In the genomic region with DNA sequence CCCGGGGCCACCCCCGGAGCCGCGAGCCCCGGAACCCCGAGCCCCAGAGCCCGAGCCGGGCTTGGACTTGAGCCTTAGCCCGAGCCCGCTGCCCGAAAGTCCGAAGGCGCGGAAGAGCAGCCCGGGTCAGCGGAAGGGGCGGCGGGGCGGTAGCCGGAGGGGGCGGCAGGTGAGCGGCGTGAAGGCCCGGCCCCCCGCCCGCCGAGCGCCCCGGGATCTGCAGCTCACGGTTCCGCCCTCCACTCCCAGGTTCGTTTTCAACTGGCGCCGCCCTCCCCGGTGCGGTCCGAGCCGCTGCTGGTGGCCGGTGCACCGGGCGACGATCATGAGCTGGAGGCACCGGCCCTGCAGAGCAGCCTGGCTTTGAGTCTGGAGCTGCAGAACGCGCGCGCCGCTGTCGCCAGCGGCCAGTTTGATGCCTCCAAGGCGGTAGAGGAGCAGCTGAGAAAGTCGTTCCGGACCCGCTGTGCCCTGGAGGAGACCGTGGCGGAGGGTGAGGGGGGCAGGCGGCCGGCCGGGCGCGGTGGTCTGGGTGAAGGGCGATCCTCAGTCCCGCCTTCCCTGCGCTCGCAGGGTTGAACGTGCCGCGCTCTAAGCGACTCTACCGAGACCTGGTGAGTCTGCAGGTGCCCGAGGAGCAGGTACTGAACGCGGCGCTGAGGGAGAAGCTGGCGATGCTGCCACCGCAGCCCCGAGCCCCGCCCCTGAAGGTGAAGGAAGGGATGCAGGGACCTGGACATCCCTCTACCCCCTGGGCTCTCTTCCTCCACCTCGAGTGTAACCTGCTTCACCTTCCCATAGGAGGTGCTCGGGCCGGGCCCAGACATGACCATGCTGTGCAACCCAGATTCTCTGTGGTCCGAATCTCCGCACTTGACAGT, we compare ENCODE assay signal across 7 mouse cellular contexts. TPM values are rescaled to one million over a fixed set of nuclear protein-coding genes. Genes with fewer than 3 reads are reported as not detected.
DNase-seq lines count a peak whose midpoint lies in the region; ATAC-seq and TF ChIP-seq lines count a peak whose summit lies in the region.

No protein-coding gene starts in this region.

- H3K4me2 ChIP-seq in heart, postnatal 0 days (ENCODE audit: low read depth, low read length): peak overlapping the region; percentile 92
- peak overlapping the region; percentile 86 for H3K4me2 ChIP-seq in limb, embryonic 14.5 days (replicated peaks; ENCODE audit: low read depth, low read length, severe bottlenecking)
- H3K4me2 ChIP-seq in midbrain, embryonic 15.5 days: peak overlapping the region; percentile 94

- DNase-seq in A20 (ENCODE audit: low read depth, low spot score): peak; percentile 75
- DNase-seq in CD4-positive, CD25-positive, alpha-beta regulatory T cell, adult 2 months (ENCODE audit: low read depth, low spot score): peak; percentile 58
- DNase-seq in cerebellum, postnatal 10 days: peak; percentile 58 to 64
- no peak for DNase-seq in heart, postnatal 0 days (ENCODE audit: low spot score)
- no peak for DNase-seq in limb, embryonic 14.5 days (ENCODE audit: low spot score)
- peak; percentile 46 to 63 for DNase-seq in thymus, postnatal 36 days

- H3K27me3 ChIP-seq in heart, postnatal 0 days (ENCODE audit: control insufficient read depth, insufficient read depth, low read length): no peaks in the 10 kb centered on the region
- no peaks in the 10 kb centered on the region for H3K27me3 ChIP-seq in limb, embryonic 14.5 days (ENCODE audit: control insufficient read depth, insufficient read depth, low read length)
- H3K27me3 ChIP-seq in midbrain, embryonic 15.5 days (replicated peaks): no peaks in the 10 kb centered on the region

- no peaks in the 10 kb centered on the region for H3K9me3 ChIP-seq in heart, postnatal 0 days (replicated peaks; ENCODE audit: control insufficient read depth, low read length)
- no peaks in the 10 kb centered on the region for H3K9me3 ChIP-seq in limb, embryonic 14.5 days (ENCODE audit: control insufficient read depth, low read length)
- H3K9me3 ChIP-seq in midbrain, embryonic 15.5 days: no peaks in the 10 kb centered on the region

- peak overlapping the region; percentile 97 for H3K4me3 ChIP-seq in heart, postnatal 0 days (ENCODE audit: low read depth, low read length)
- peak overlapping the region; percentile 98 for H3K4me3 ChIP-seq in limb, embryonic 14.5 days (replicated peaks; ENCODE audit: low read length)
- H3K4me3 ChIP-seq in midbrain, embryonic 15.5 days: peak overlapping the region; percentile 92

- ATAC-seq in heart, postnatal 0 days (ENCODE audit: insufficient read depth, low read depth): peak; percentile 29
- peak; percentile 6; the same call in 1 of the 2 replicates for ATAC-seq in limb, embryonic 14.5 days (ENCODE audit: low FRiP score, low read depth)
- ATAC-seq in midbrain, embryonic 15.5 days (replicated peaks): peak; percentile 25

- H3K9ac ChIP-seq in heart, postnatal 0 days (replicated peaks; ENCODE audit: low read depth, low read length): peak overlapping the region; percentile 90
- H3K9ac ChIP-seq in limb, embryonic 14.5 days (ENCODE audit: low read depth, low read length, severe bottlenecking): peak overlapping the region; percentile 87
- H3K9ac ChIP-seq in midbrain, embryonic 15.5 days: peak overlapping the region; percentile 87

- TF ChIP-seq CTCF in heart, postnatal 0 days (IDR thresholded peaks at IDR 0.05; ENCODE audit: low read depth): no peak

- peaks cover 30% of the 10 kb centered on the region for H3K4me1 ChIP-seq in heart, postnatal 0 days (ENCODE audit: control insufficient read depth, insufficient read depth)
- H3K4me1 ChIP-seq in limb, embryonic 14.5 days (ENCODE audit: control insufficient read depth, insufficient read depth, low read length): peaks cover 33% of the 10 kb centered on the region
- H3K4me1 ChIP-seq in midbrain, embryonic 15.5 days: peaks cover 46% of the 10 kb centered on the region

- WGBS in heart, postnatal 0 days: under 1% methylated on average over 56 of the region's 83 CpGs
- WGBS in limb, embryonic 14.5 days: under 1% methylated on average over 40 of the region's 83 CpGs
- WGBS in midbrain, embryonic 15.5 days: under 1% methylated on average over 61 of the region's 83 CpGs

- no peak for TF ChIP-seq POLR2A in limb, embryonic 14.5 days (IDR thresholded peaks at IDR 0.05; ENCODE audit: borderline replicate concordance, extremely low read depth, insufficient read depth, insufficient read length)

- peaks cover 40% of the 10 kb centered on the region for H3K36me3 ChIP-seq in heart, postnatal 0 days (replicated peaks; ENCODE audit: control insufficient read depth, insufficient read depth, low read length)
- peaks cover 47% of the 10 kb centered on the region for H3K36me3 ChIP-seq in limb, embryonic 14.5 days (ENCODE audit: control insufficient read depth, insufficient read depth, low read length)
- H3K36me3 ChIP-seq in midbrain, embryonic 15.5 days (replicated peaks): peaks cover 12% of the 10 kb centered on the region; the same call in 1 of the 2 replicates

- no peak for TF ChIP-seq EP300 in heart, postnatal 0 days (IDR thresholded peaks at IDR 0.05; ENCODE audit: low read depth)

- peak overlapping the region; percentile 88 for H3K27ac ChIP-seq in heart, postnatal 0 days (ENCODE audit: low read depth)
- peak overlapping the region; percentile 81 for H3K27ac ChIP-seq in limb, embryonic 14.5 days (replicated peaks; ENCODE audit: low read depth, low read length)
- peak overlapping the region; percentile 88 for H3K27ac ChIP-seq in midbrain, embryonic 15.5 days

RNA-seq across cellular contexts. Expression of a gene that starts 0.6 kb away (rescaled TPM):
- 24.0 and 24.5 TPM in 2 replicates for total RNA-seq in heart, postnatal 0 days (2014; rRNA removed; ENCODE audit: low replicate concordance)
- 10.4 and 15.4 TPM in 2 replicates for polyA plus RNA-seq in heart, postnatal 0 days (2015; fragmentation: Nextera tagmentation; extraction: Ambion mirVana)
- 45.2 and 46.8 TPM in 2 replicates for polyA plus RNA-seq in limb, embryonic 14.5 days (2012; rRNA removed)
- polyA plus RNA-seq in limb, embryonic 14.5 days (2014; fragmentation: Nextera tagmentation; extraction: Ambion mirVana): 37.6 and 44.9 TPM in 2 replicates
- polyA plus RNA-seq in midbrain, embryonic 15.5 days (2015; fragmentation: Nextera tagmentation; extraction: Ambion mirVana): 37.3 and 45.0 TPM in 2 replicates

RNA-seq across cellular contexts. Expression of a gene that starts 8.2 kb away (rescaled TPM):
- total RNA-seq in heart, postnatal 0 days (2014; rRNA removed; ENCODE audit: low replicate concordance): 18.0 and 19.6 TPM in 2 replicates
- 5.0 and 5.4 TPM in 2 replicates for polyA plus RNA-seq in heart, postnatal 0 days (2015; fragmentation: Nextera tagmentation; extraction: Ambion mirVana)
- 42.0 and 42.3 TPM in 2 replicates for polyA plus RNA-seq in limb, embryonic 14.5 days (2012; rRNA removed)
- polyA plus RNA-seq in limb, embryonic 14.5 days (2014; fragmentation: Nextera tagmentation; extraction: Ambion mirVana): 13.9 and 16.7 TPM in 2 replicates
- 10.7 and 10.8 TPM in 2 replicates for polyA plus RNA-seq in midbrain, embryonic 15.5 days (2015; fragmentation: Nextera tagmentation; extraction: Ambion mirVana)

RNA-seq across cellular contexts. Expression of a gene that starts 8.3 kb away (rescaled TPM):
- total RNA-seq in heart, postnatal 0 days (2014; rRNA removed; ENCODE audit: low replicate concordance): 1.4 and 8.7 TPM in 2 replicates
- 2.2 and 3.6 TPM in 2 replicates for polyA plus RNA-seq in heart, postnatal 0 days (2015; fragmentation: Nextera tagmentation; extraction: Ambion mirVana)
- polyA plus RNA-seq in limb, embryonic 14.5 days (2012; rRNA removed): 19.4 and 30.1 TPM in 2 replicates
- 17.3 and 18.5 TPM in 2 replicates for polyA plus RNA-seq in limb, embryonic 14.5 days (2014; fragmentation: Nextera tagmentation; extraction: Ambion mirVana)
- 10.5 and 11.9 TPM in 2 replicates for polyA plus RNA-seq in midbrain, embryonic 15.5 days (2015; fragmentation: Nextera tagmentation; extraction: Ambion mirVana)

RNA-seq across cellular contexts. Expression of a gene that starts 33.8 kb away (rescaled TPM):
- total RNA-seq in heart, postnatal 0 days (2014; rRNA removed; ENCODE audit: low replicate concordance): 167 and 192 TPM in 2 replicates
- polyA plus RNA-seq in heart, postnatal 0 days (2015; fragmentation: Nextera tagmentation; extraction: Ambion mirVana): 221 and 232 TPM in 2 replicates
- 89.1 and 111 TPM in 2 replicates for polyA plus RNA-seq in limb, embryonic 14.5 days (2012; rRNA removed)
- 151 and 164 TPM in 2 replicates for polyA plus RNA-seq in limb, embryonic 14.5 days (2014; fragmentation: Nextera tagmentation; extraction: Ambion mirVana)
- polyA plus RNA-seq in midbrain, embryonic 15.5 days (2015; fragmentation: Nextera tagmentation; extraction: Ambion mirVana): 58.0 and 59.8 TPM in 2 replicates

RNA-seq across cellular contexts. Expression of a gene that starts 37.9 kb away (rescaled TPM):
- 1.3 and 5.8 TPM in 2 replicates for total RNA-seq in heart, postnatal 0 days (2014; rRNA removed; ENCODE audit: low replicate concordance)
- 0.56 and 0.65 TPM in 2 replicates for polyA plus RNA-seq in heart, postnatal 0 days (2015; fragmentation: Nextera tagmentation; extraction: Ambion mirVana)
- 19.7 and 25.0 TPM in 2 replicates for polyA plus RNA-seq in limb, embryonic 14.5 days (2012; rRNA removed)
- 1.2 and 1.4 TPM in 2 replicates for polyA plus RNA-seq in limb, embryonic 14.5 days (2014; fragmentation: Nextera tagmentation; extraction: Ambion mirVana)
- 58.6 and 61.2 TPM in 2 replicates for polyA plus RNA-seq in midbrain, embryonic 15.5 days (2015; fragmentation: Nextera tagmentation; extraction: Ambion mirVana)

Comparison
In these comparisons a context has a peak if more than half of its experiments do, and no peak if none do; other contexts are left out.
1. DNase-seq: peak in A20 (single experiment), CD4-positive, CD25-positive, alpha-beta regulatory T cell, adult 2 months (single experiment), cerebellum, postnatal 10 days (2 of 2) and thymus, postnatal 36 days (2 of 2); none in heart, postnatal 0 days (single experiment) and limb, embryonic 14.5 days (single experiment).
2. Peak in every context shown above with its lines, with median percentiles within 50 percentile points of each other: ATAC-seq, H3K27ac ChIP-seq, H3K4me2 ChIP-seq, H3K4me3 ChIP-seq and H3K9ac ChIP-seq.